Mouse (Mus musculus) stomach, embryonic 16.5 days (tissue): ENCODE data around the gene Cyp3a11. TPM values are rescaled to one million over a fixed set of nuclear protein-coding genes. Genes with fewer than 3 reads are reported as not detected.
"Not testable (repeated sequence)": the region's sequence is repeated elsewhere in the genome, so short reads cannot be mapped to it uniquely, and the experiment has no call there.

ENCODE experiments used
- ATAC-seq: fragments of 200-750 bp; cut with Nextera tagmentation; 2 replicates; pipeline ENCODE4 v1.8.0; 2017; ENCODE audit warnings: moderate number of reproducible peaks, moderate TSS enrichment; ENCODE audit not compliant: insufficient read depth, low FRiP score
- H3K27ac ChIP-seq: fragments of 300-500 bp; sonication (generic); 2 replicates; pipeline ENCODE4 v1.5.1; 2014; ENCODE audit warnings: low read length
- H3K27me3 ChIP-seq: fragments of 300-500 bp; sonication (generic); 2 replicates; pipeline ENCODE4 v1.6.1; 2014; ENCODE audit warnings: low read length, control low read depth, mixed read lengths; ENCODE audit not compliant: control insufficient read depth, insufficient read depth
- H3K36me3 ChIP-seq: fragments of 300-500 bp; sonication (generic); 2 replicates; pipeline ENCODE4 v1.6.1; 2014; ENCODE audit warnings: low read length; ENCODE audit not compliant: control insufficient read depth, insufficient read depth
- H3K4me1 ChIP-seq: fragments of 300-500 bp; sonication (generic); 2 replicates; pipeline ENCODE4 v1.6.1; 2014; ENCODE audit warnings: low read length, control low read depth, mixed read lengths; ENCODE audit not compliant: control insufficient read depth, insufficient read depth
- H3K4me2 ChIP-seq: fragments of 300-500 bp; sonication (generic); 2 replicates; pipeline ENCODE4 v1.6.1; 2014; ENCODE audit warnings: low read depth, low read length, mixed read lengths
- H3K4me3 ChIP-seq: fragments of 300-500 bp; sonication (generic); replicated peaks from 2 replicates; pipeline ENCODE4 v1.5.1; 2014; ENCODE audit warnings: mild to moderate bottlenecking, low read length
- H3K9ac ChIP-seq: fragments of 300-500 bp; sonication (generic); 2 replicates; pipeline ENCODE4 v1.6.1; 2014; ENCODE audit warnings: low read length
- H3K9me3 ChIP-seq: fragments of 300-500 bp; sonication (generic); replicated peaks from 2 replicates; pipeline ENCODE4 v1.6.1; 2016; ENCODE audit warnings: low read length, control low read depth; ENCODE audit not compliant: control insufficient read depth
- WGBS: fragments of 180-500 bp; shearing (Covaris S2); extraction: QIAGEN DNeasy Blood & Tissue Kit; methylation state at CpG from one replicate; pipeline ENCODE4 v1.1.7; 2014; 5-methylcytosine and 5-hydroxymethylcytosine counted together
- polyA plus RNA-seq: library from polyadenylated mRNA; unstranded; fragments of >200 nt; fragmentation: Nextera tagmentation; extraction: Ambion mirVana; gene quantifications from 2 replicates; pipeline ENCODE4 v1.2.1, GENCODE M21; 2015

The Cyp3a11 gene
- 1.2 and 1.6 TPM in 2 replicates for polyA plus RNA-seq

GRCm38 (mm10) chr5:145879688-145880087 lies at the start of gene Cyp3a11:
Gene Cyp3a11, minus strand, starts transcription at chr5:145879964.
- Histone ChIP-seq H3K27ac (no peak within 1 kb of the TSS), H3K9ac (no peak within 1 kb of the TSS), H3K4me1 (no peaks in the 10 kb centered on the region), H3K4me3 (no peak within 1 kb of the TSS), H3K36me3 (no peaks in the 10 kb centered on the region), H3K9me3 (no peaks in the 10 kb centered on the region; the same call in 1 of the 2 replicates), H3K4me2 (no peak within 1 kb of the TSS), H3K27me3 (no peaks in the 10 kb centered on the region)
- no peak for ATAC-seq
- 89% methylated on average over 3 of the region's 3 CpGs for WGBS

DNA sequence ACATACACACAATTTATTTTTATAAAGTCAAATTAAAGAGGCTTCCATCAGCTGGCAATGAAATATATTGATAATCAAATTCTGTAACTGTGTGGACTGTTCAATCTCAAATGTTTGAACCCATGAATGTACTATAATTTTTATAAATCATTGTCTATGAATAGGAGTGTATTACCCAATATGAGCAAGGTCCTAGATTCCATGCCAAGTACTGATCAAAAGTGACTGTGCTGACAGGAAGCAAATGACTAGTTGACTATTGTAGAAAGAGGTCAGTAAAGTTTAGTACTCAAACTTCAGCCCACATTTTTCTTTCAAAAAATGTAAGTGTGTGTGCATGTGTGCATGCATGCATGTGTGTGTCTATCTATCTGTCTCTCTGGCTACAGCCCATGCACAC lies 33.1 kb upstream of the Cyp3a11 start:
- Histone ChIP-seq H3K9me3 (peaks cover 2% of the 10 kb centered on the region), H3K4me1 (no peaks in the 10 kb centered on the region), H3K4me2 (no peak overlapping the region), H3K27me3 (no peaks in the 10 kb centered on the region), H3K4me3 (no peak overlapping the region), H3K27ac (no peak overlapping the region), H3K9ac (no peak overlapping the region), H3K36me3 (no peaks in the 10 kb centered on the region)
- no peak for ATAC-seq

GRCm38 (mm10) chr5:145911781-145912180 lies 32.0 kb upstream of the Cyp3a11 start:
- ATAC-seq, result no peak
- H3K27ac ChIP-seq, result no peak overlapping the region
- no peak overlapping the region for H3K4me3 ChIP-seq
- H3K4me1 ChIP-seq, result no peaks in the 10 kb centered on the region
- peaks cover 4% of the 10 kb centered on the region; the same call in 1 of the 2 replicates for H3K9me3 ChIP-seq
- no peak overlapping the region for H3K9ac ChIP-seq
- no peak overlapping the region for H3K4me2 ChIP-seq
- H3K36me3 ChIP-seq, result no peaks in the 10 kb centered on the region
- H3K27me3 ChIP-seq, result no peaks in the 10 kb centered on the region

GRCm38 (mm10) chr5:145906937-145907336 lies 27.2 kb upstream of the Cyp3a11 start:
- not testable (repeated sequence) for H3K4me1 ChIP-seq, H3K36me3 ChIP-seq, H3K4me2 ChIP-seq, ATAC-seq, H3K4me3 ChIP-seq, H3K27ac ChIP-seq, H3K9ac ChIP-seq, H3K27me3 ChIP-seq
- H3K9me3 ChIP-seq, result peaks cover 11% of the 10 kb centered on the region; the same call in 1 of the 2 replicates
- 84% methylated on average over 2 of the region's 2 CpGs for WGBS

GRCm38 (mm10) chr5:145904535-145904934 lies 24.8 kb upstream of the Cyp3a11 start:
- ATAC-seq, result no peak
- no peaks in the 10 kb centered on the region for H3K27me3 ChIP-seq
- no peak overlapping the region for H3K9ac ChIP-seq
- H3K4me2 ChIP-seq, result no peak overlapping the region
- 88% methylated on average over 1 of the region's 1 CpGs for WGBS
- H3K9me3 ChIP-seq, result peaks cover 15% of the 10 kb centered on the region; the same call in 1 of the 2 replicates
- no peaks in the 10 kb centered on the region for H3K4me1 ChIP-seq
- H3K36me3 ChIP-seq, result no peaks in the 10 kb centered on the region
- no peak overlapping the region for H3K4me3 ChIP-seq
- H3K27ac ChIP-seq, result no peak overlapping the region

DNA sequence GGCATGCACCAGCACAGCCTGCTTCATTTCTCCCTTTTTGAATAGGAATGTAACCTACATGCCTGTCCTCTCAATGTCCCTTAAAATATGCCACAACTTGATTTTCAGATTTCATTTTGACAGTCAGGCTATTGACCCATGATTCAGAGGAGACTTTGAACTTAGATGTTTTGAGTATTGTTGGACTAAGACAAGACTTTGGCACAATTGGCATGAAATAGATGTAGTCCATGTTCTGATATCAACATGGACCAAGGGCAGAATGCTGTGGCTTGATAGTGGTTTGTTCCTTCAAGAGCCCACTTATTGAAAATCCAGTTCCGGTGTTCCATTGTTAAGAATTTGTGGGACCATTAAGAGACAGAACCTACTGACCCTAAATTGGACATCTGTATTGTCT lies 23.6 kb upstream of the Cyp3a11 start:
- H3K27me3 ChIP-seq, result no peaks in the 10 kb centered on the region
- H3K36me3 ChIP-seq, result no peaks in the 10 kb centered on the region
- no peak for ATAC-seq
- no peaks in the 10 kb centered on the region for H3K4me1 ChIP-seq
- no peak overlapping the region for H3K9ac ChIP-seq
- H3K4me2 ChIP-seq, result no peak overlapping the region
- H3K9me3 ChIP-seq, result peaks cover 15% of the 10 kb centered on the region; the same call in 1 of the 2 replicates
- no peak overlapping the region for H3K27ac ChIP-seq
- 93% methylated on average over 1 of the region's 1 CpGs for WGBS
- no peak overlapping the region for H3K4me3 ChIP-seq

GRCm38 (mm10) chr5:145900436-145900990 lies 20.7 kb upstream of the Cyp3a11 start:
- no peak overlapping the region for H3K4me3 ChIP-seq
- no peaks in the 10 kb centered on the region for H3K4me1 ChIP-seq
- H3K9me3 ChIP-seq, result peaks cover 4% of the 10 kb centered on the region; the same call in 1 of the 2 replicates
- no peaks in the 10 kb centered on the region for H3K36me3 ChIP-seq
- WGBS, result 50% methylated on average over 2 of the region's 2 CpGs
- H3K27me3 ChIP-seq, result no peaks in the 10 kb centered on the region
- no peak overlapping the region for H3K9ac ChIP-seq
- H3K27ac ChIP-seq, result no peak overlapping the region
- no peak overlapping the region for H3K4me2 ChIP-seq
- ATAC-seq, result no peak

DNA sequence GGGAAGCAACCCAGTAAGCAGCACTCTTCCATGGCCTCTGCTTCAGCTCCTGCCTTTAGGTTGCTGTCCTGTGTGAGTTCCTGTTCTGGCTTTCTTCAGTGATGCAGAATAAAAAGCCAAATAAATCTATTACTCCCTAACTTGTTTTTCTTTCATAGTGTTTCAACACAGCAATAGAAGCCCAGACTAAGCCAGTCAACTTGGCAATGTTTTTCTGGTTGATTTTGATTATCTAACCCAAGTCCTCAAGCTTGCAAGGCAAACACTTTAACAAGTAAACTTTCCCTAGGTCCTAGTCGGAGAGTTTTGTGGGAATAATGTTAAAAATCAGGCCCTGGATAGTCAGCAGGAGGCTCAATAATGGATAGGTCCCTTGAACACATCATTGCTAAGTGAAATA lies 17.5 kb upstream of the Cyp3a11 start:
- 51% methylated on average over 1 of the region's 1 CpGs for WGBS
- no peak for ATAC-seq
- Histone ChIP-seq H3K27me3 (no peaks in the 10 kb centered on the region), H3K9me3 (0 out of 2 replicates have a peak, but pooled peaks cover 4% of the 10 kb centered on the region), H3K9ac (no peak overlapping the region), H3K4me2 (no peak overlapping the region), H3K27ac (no peak overlapping the region), H3K4me1 (no peaks in the 10 kb centered on the region), H3K4me3 (no peak overlapping the region), H3K36me3 (no peaks in the 10 kb centered on the region)

- no peak for ATAC-seq
- Histone ChIP-seq H3K9ac (no peak overlapping the region), H3K4me3 (no peak overlapping the region), H3K4me2 (no peak overlapping the region), H3K27me3 (no peaks in the 10 kb centered on the region), H3K4me1 (no peaks in the 10 kb centered on the region), H3K9me3 (no peaks in the 10 kb centered on the region; the same call in 1 of the 2 replicates), H3K27ac (no peak overlapping the region), H3K36me3 (no peaks in the 10 kb centered on the region)
These were observed 1.4 kb upstream of the Cyp3a11 start for GRCm38 (mm10) chr5:145881207-145881606.
